Mouse (Mus musculus) liver, embryonic 11.5 days (tissue): ENCODE measurements around the gene Cwc22. TPM values are rescaled to one million over a fixed set of nuclear protein-coding genes. Genes with fewer than 3 reads are reported as not detected.

Source experiments
- ATAC-seq: fragments of 200-750 bp; cut with Nextera tagmentation; replicated peaks from 2 replicates; pipeline ENCODE4 v1.8.0; 2017; ENCODE audit warnings: moderate number of reproducible peaks, mild to moderate bottlenecking, moderate TSS enrichment, moderate library complexity; ENCODE audit not compliant: low FRiP score
- DNase-seq: peaks from one replicate; pipeline ENCODE4 v3.0.0-alpha.2; 2017; ENCODE audit warnings: low spot score
- H3K27ac ChIP-seq: fragments of 300-500 bp; sonication (generic); 2 replicates; pipeline ENCODE4 v1.5.1; 2014; ENCODE audit warnings: mild to moderate bottlenecking, low read depth, low read length, control low read depth
- H3K27me3 ChIP-seq: fragments of 300-500 bp; sonication (generic); replicated peaks from 2 replicates; pipeline ENCODE4 v1.6.1; 2014; ENCODE audit warnings: low read length, mixed read lengths; ENCODE audit not compliant: control insufficient read depth, insufficient read depth
- H3K36me3 ChIP-seq: fragments of 300-500 bp; sonication (generic); 2 replicates; pipeline ENCODE4 v1.6.1; 2014; ENCODE audit warnings: mild to moderate bottlenecking, low read length, moderate library complexity, mixed read lengths; ENCODE audit not compliant: control insufficient read depth, insufficient read depth
- H3K4me1 ChIP-seq: fragments of 300-500 bp; sonication (generic); replicated peaks from 2 replicates; pipeline ENCODE4 v1.6.1; 2014; ENCODE audit warnings: low read length, mixed read lengths; ENCODE audit not compliant: control insufficient read depth, insufficient read depth
- H3K4me2 ChIP-seq: fragments of 300-500 bp; sonication (generic); 2 replicates; pipeline ENCODE4 v1.6.1; 2014; ENCODE audit warnings: mild to moderate bottlenecking, control low read depth, moderate library complexity
- H3K4me3 ChIP-seq: fragments of 300-500 bp; sonication (generic); 2 replicates; pipeline ENCODE4 v1.5.1; 2014; ENCODE audit warnings: low read depth, low read length, control low read depth
- H3K9ac ChIP-seq: fragments of 300-500 bp; sonication (generic); 2 replicates; pipeline ENCODE4 v1.6.1; 2014; ENCODE audit warnings: low read depth, low read length, control low read depth
- H3K9me3 ChIP-seq: fragments of 300-500 bp; sonication (generic); 2 replicates; pipeline ENCODE4 v1.6.1; 2016; ENCODE audit warnings: low read length, inconsistent platforms, mixed read lengths; ENCODE audit not compliant: control insufficient read depth
- WGBS: fragments of 180-500 bp; shearing (Covaris S2); extraction: QIAGEN DNeasy Blood & Tissue Kit; methylation state at CpG from one replicate; pipeline ENCODE4 v1.1.7; 2014; 5-methylcytosine and 5-hydroxymethylcytosine counted together
- polyA plus RNA-seq: library from polyadenylated mRNA; unstranded; fragments of >200 nt; fragmentation: Nextera tagmentation; extraction: Ambion mirVana; gene quantifications from 2 replicates; pipeline ENCODE4 v1.2.1, GENCODE M21; 2014

The Cwc22 gene
- polyA plus RNA-seq, 1 experiment from 2014 or later = 35.1 TPM

DNA sequence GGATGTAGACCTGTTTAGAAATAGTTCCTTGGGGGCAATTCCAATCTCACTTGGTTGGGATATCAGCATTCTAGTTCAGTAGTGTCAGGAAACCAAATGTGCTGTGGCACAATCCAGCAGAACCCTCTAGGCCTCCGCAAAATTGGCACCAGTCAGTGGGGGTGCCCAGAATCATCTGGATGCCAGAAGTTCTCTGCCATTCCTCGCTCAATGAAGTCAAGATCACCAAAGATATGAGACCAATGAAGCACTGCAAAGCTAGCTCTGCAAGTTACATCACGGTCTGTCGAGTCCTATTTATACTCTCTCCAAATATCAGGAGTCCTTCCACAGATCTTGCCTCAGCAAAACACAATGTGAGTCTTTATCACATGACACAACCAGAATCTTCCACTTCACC is 35.7 kb upstream of the Cwc22 start:
- no peaks in the 10 kb centered on the region for H3K4me1 ChIP-seq
- no peak for ATAC-seq
- no peak overlapping the region for H3K27ac ChIP-seq
- no peaks in the 10 kb centered on the region for H3K36me3 ChIP-seq
- H3K4me3 ChIP-seq = no peak overlapping the region
- peaks cover 3% of the 10 kb centered on the region for H3K9me3 ChIP-seq
- H3K9ac ChIP-seq = no peak overlapping the region
- no peak for DNase-seq
- no peak overlapping the region for H3K4me2 ChIP-seq
- H3K27me3 ChIP-seq = no peaks in the 10 kb centered on the region
- 79% methylated on average over 4 of the region's 4 CpGs for WGBS

DNA sequence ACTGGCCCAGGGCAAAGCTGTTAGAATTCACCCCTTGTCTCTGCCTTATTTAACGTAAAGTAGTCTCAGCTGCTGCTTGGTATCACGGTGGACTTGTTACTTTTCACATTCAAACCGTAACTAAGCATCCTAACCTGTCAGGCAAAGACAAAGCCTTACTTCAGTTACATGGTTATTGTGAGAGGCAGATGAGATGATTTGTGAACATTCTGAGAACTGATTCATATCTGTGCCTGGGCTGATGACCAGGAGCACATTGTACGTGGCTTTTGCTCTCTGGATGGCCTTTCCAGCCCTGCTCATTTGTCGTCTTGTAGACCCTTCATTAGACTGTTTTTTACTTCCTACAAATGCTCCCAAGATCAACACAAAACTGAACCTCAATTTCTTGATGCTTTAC is 34.5 kb upstream of the Cwc22 start:
- Histone ChIP-seq H3K9ac (no peak overlapping the region), H3K27ac (no peak overlapping the region), H3K4me1 (no peaks in the 10 kb centered on the region), H3K27me3 (no peaks in the 10 kb centered on the region), H3K4me2 (no peak overlapping the region), H3K36me3 (no peaks in the 10 kb centered on the region), H3K9me3 (peaks cover 3% of the 10 kb centered on the region), H3K4me3 (no peak overlapping the region)
- no peak for DNase-seq
- WGBS = 85% methylated on average over 5 of the region's 5 CpGs
- ATAC-seq = no peak

DNA sequence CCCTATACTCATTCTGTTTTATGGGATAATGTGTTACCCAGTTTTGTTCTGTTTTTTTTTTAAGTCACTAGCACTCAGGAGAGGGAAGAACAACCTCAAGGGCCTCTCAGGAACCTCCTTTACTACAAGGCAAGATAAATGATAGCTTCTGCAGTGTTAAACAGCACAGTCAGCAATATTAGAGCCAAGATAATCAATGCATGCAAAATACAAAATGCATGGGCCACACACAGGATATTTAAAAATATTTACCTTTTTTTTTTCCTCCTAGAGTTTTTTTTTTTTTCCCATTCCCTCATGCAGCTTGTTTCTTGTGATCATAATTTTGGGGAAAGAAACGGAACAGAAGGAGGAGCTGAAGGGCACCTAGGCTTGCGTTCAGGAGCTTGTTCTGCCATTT is 33.3 kb upstream of the Cwc22 start:
- H3K36me3 ChIP-seq = no peaks in the 10 kb centered on the region
- H3K4me2 ChIP-seq = no peak overlapping the region
- H3K27ac ChIP-seq = no peak overlapping the region
- peaks cover 3% of the 10 kb centered on the region for H3K9me3 ChIP-seq
- DNase-seq (no peak), ATAC-seq (no peak)
- H3K27me3 ChIP-seq = no peaks in the 10 kb centered on the region
- WGBS = 83% methylated on average over 2 of the region's 2 CpGs
- no peaks in the 10 kb centered on the region for H3K4me1 ChIP-seq
- no peak overlapping the region for H3K9ac ChIP-seq
- no peak overlapping the region for H3K4me3 ChIP-seq

DNA sequence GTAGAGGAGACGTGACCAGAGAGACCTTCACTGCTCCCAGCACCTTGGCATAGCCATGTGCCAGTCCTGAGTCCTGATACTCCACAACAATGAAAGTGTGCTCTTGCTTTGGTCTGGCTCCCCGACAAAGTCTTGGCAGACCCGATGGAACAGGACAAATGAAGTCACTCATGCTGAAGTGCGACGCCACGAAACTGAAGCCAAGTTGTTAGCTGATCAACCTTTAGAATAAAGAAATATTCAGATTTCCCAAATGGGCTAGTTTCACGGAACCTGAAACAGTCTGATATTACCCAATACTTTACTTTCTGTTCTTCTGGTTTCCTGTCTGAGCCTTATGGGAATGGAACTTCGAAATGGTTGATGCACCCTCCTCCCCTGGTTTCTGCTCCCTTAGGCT is 32.9 kb upstream of the Cwc22 start:
- no peak overlapping the region for H3K4me2 ChIP-seq
- H3K9me3 ChIP-seq = peaks cover 3% of the 10 kb centered on the region
- no peaks in the 10 kb centered on the region for H3K36me3 ChIP-seq
- H3K4me3 ChIP-seq = no peak overlapping the region
- no peaks in the 10 kb centered on the region for H3K27me3 ChIP-seq
- H3K27ac ChIP-seq = no peak overlapping the region
- H3K9ac ChIP-seq = no peak overlapping the region
- WGBS = 87% methylated on average over 8 of the region's 8 CpGs
- DNase-seq (no peak), ATAC-seq (no peak)
- no peaks in the 10 kb centered on the region for H3K4me1 ChIP-seq

DNA sequence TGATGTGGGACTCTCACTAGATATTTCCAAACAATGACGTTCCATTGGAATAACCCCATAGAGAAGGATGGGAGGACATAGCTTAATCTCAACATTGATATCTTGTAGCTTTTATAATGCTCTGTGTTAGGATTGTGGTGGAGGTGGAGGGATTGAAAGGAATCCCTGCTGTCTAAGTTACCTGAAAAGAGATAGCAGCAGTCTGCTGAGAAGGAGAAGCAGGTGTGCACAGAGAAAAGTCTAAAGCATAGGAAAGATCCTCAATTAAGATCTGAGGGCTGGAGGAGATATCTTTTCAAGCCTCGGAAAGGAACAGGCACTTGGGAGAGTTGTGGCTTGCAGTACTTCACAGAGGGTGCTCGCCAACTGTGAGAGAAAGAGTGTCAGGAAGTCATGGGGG is 32.1 kb upstream of the Cwc22 start:
- no peaks in the 10 kb centered on the region for H3K36me3 ChIP-seq
- H3K9me3 ChIP-seq = peaks cover 3% of the 10 kb centered on the region
- H3K4me2 ChIP-seq = no peak overlapping the region
- H3K27me3 ChIP-seq = no peaks in the 10 kb centered on the region
- H3K4me3 ChIP-seq = no peak overlapping the region
- DNase-seq = no peak
- H3K9ac ChIP-seq = no peak overlapping the region
- no peak for ATAC-seq
- H3K27ac ChIP-seq = no peak overlapping the region
- WGBS = 80% methylated on average over 3 of the region's 3 CpGs
- H3K4me1 ChIP-seq = no peaks in the 10 kb centered on the region

DNA sequence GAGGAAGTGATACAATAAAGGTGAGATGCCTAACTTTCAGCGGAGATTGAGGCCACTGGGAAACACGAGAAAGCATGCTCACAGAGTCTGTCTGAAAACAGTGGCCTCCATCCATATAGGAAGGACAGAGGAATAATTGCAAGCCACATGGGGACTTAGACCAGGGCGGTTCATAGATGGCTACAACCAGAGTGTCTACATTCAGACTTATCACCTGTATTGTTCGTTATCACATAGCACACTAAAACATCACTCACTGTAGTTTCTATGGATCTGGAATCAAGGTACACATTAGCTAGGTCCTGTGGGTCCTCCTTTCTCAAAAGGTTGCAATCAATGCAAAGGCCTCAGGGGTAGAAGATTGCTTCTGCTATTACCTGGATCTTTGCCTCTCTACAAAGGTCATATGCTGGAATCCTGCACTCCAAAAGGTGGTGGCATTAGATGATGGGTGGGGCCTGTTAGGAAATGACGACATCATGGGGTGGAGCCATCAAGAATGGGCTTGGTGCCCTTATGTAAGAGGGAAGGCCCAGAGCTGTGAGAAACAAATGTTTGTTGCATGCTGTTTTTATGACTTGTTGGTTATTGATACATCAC is 30.2 kb upstream of the Cwc22 start:
- no peaks in the 10 kb centered on the region for H3K27me3 ChIP-seq
- H3K4me3 ChIP-seq = no peak overlapping the region
- H3K36me3 ChIP-seq = no peaks in the 10 kb centered on the region
- 81% methylated on average over 5 of the region's 5 CpGs for whole genome bisulfite sequencing
- no peak overlapping the region for H3K9ac ChIP-seq
- no peak overlapping the region for H3K27ac ChIP-seq
- H3K4me1 ChIP-seq = no peaks in the 10 kb centered on the region
- DNase-seq (no peak), ATAC-seq (no peak)
- peaks cover 3% of the 10 kb centered on the region for H3K9me3 ChIP-seq
- no peak overlapping the region for H3K4me2 ChIP-seq

DNA sequence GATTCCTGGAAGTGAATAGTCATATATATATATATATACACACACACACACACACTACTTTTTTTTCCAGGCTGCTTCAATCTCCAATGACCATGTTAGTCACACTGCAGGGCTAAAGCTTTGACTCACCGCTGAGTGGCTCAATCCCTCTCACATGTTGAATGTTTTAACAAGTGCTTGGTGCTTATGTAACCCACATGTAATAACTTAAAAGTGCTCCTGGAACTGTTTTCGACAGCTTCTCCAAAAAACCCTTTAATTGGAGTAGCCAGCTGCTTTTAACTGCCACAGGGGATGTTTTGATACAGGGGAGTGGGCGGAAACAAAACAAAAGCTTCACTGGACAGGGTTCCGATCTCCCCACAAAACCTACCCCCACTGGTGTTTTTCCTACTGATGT is 29.4 kb upstream of the Cwc22 start:
- no peak overlapping the region for H3K4me2 ChIP-seq
- no peak for DNase-seq
- no peak overlapping the region for H3K9ac ChIP-seq
- no peak for ATAC-seq
- H3K27ac ChIP-seq = no peak overlapping the region
- no peaks in the 10 kb centered on the region for H3K36me3 ChIP-seq
- no peaks in the 10 kb centered on the region for H3K4me1 ChIP-seq
- H3K4me3 ChIP-seq = no peak overlapping the region
- no peaks in the 10 kb centered on the region for H3K27me3 ChIP-seq
- peaks cover 3% of the 10 kb centered on the region for H3K9me3 ChIP-seq
- 81% methylated on average over 4 of the region's 4 CpGs for WGBS

DNA sequence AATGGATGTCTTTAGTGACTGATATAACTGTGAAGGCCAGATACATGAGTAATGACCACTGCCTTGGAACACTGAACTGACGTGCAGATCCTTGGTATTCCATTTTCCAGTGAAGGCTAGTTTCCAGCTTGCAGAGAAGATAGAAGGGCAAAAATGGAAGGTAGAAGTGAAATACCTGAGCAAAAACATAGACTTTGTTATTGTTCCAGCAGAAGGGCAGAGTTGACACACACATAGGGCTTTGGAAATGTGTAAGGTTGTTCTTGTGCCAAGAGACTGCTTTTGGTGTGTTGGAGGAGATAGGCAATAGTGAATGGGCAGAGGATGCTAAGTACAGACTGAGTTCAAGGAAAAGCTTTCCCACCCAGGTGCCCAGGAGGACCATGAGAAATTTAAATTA is 28.8 kb upstream of the Cwc22 start:
- H3K36me3 ChIP-seq = no peaks in the 10 kb centered on the region
- peaks cover 3% of the 10 kb centered on the region for H3K9me3 ChIP-seq
- H3K27me3 ChIP-seq = no peaks in the 10 kb centered on the region
- no peak for DNase-seq
- no peak overlapping the region for H3K9ac ChIP-seq
- no peaks in the 10 kb centered on the region for H3K4me1 ChIP-seq
- WGBS = 78% methylated on average over 1 of the region's 1 CpGs
- H3K27ac ChIP-seq = no peak overlapping the region
- H3K4me3 ChIP-seq = no peak overlapping the region
- no peak overlapping the region for H3K4me2 ChIP-seq
- ATAC-seq = no peak

DNA sequence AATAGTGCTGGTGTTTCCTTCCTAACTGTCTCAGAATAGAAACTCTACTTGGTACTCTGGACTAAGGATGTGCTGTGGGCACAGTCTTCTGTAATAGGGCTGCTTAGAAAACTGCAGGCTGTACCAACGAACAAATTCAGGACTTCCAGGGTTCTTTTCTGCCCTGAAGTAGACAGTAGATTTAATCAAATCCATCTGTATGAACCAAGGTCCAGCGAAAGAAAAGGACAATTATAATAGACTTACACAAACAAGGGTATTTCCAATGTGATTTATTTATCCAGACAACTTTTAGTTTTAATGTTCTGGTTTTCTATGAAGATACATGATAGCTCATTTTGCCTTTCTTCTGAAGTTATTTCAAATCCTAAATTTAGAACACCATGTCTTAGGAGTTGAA is 28.2 kb upstream of the Cwc22 start:
- Histone ChIP-seq H3K4me3 (no peak overlapping the region), H3K27me3 (no peaks in the 10 kb centered on the region), H3K36me3 (no peaks in the 10 kb centered on the region), H3K4me1 (no peaks in the 10 kb centered on the region), H3K4me2 (no peak overlapping the region), H3K27ac (no peak overlapping the region), H3K9me3 (peaks cover 3% of the 10 kb centered on the region), H3K9ac (no peak overlapping the region)
- DNase-seq (no peak), ATAC-seq (no peak)
- WGBS = 64% methylated on average over 2 of the region's 2 CpGs
